Mouse (Mus musculus): ENCODE data around the gene Uck1.

GRCm38 (mm10) chr2:32256273-32256672 lies 3.7 kb downstream of the Uck1 start:
- no peak for TF ChIP-seq CTCF (IDR thresholded peaks at IDR 0.05; ENCODE audit: insufficient read depth, low read length)
- no peak for TF ChIP-seq POLR2A (IDR thresholded peaks at IDR 0.05; ENCODE audit: borderline replicate concordance, extremely low read depth, low read depth, low read length)
